Comparison of ENCODE assay signal across 16 mouse cellular contexts in the genomic region with DNA sequence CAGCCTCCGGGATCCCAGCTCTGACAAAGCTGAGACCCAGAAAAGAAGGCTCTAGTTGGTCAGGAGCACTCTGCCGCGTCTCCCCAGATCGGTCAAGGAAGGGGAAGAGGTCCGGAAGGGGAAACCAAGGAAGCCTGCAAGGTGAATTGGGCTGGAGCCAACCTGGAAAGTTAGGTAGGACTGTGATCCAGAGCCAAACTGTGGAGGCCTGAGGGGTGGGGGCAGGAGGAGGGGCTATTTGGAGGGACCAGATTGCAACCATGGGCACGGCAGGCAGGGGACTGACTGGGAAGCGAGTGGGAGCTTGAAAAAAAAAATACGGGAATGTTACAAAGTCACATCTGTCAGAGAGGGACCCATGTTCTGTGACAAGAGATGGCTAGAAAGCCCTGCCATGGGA. TPM values are rescaled to one million over a fixed set of nuclear protein-coding genes. Genes with fewer than 3 reads are reported as not detected.
DNase-seq lines count a peak whose midpoint lies in the region; ATAC-seq and TF ChIP-seq lines count a peak whose summit lies in the region.
"Had no signal": no experiment of that assay in that cellular context is flagged by ENCODE, and none has a peak within 500 bp of the region (broad histone marks: within the 10 kb centered on the region; RNA-seq: fewer than 3 reads in every experiment).

No protein-coding gene starts in this region.

- H3K9ac ChIP-seq in kidney, embryonic 15.5 days = no peak overlapping the region
- H3K9ac ChIP-seq in ES-Bruce4 (ENCODE audit: low read depth, poor library complexity, severe bottlenecking) = peak overlapping the region; percentile 42
- H3K9ac ChIP-seq in hindbrain, embryonic 13.5 days = no peak overlapping the region; the same call in 1 of the 2 replicates
- H3K9ac ChIP-seq: liver, embryonic 15.5 days had no signal

- H3K9me3 ChIP-seq in heart, embryonic 10.5 days = no peaks in the 10 kb centered on the region
- H3K9me3 ChIP-seq in kidney, embryonic 15.5 days (replicated peaks) = no peaks in the 10 kb centered on the region
- H3K9me3 ChIP-seq in ES-Bruce4 (replicated peaks; ENCODE audit: control insufficient read depth, insufficient read depth, low read length, poor library complexity, severe bottlenecking) = no peaks in the 10 kb centered on the region
- no peaks in the 10 kb centered on the region for H3K9me3 ChIP-seq in hindbrain, embryonic 13.5 days
- H3K9me3 ChIP-seq: liver, embryonic 15.5 days had no signal

- 17% methylated on average over 8 of the region's 8 CpGs for WGBS in heart, embryonic 10.5 days
- WGBS in kidney, embryonic 15.5 days = 11% methylated on average over 8 of the region's 8 CpGs
- 10% methylated on average over 8 of the region's 8 CpGs for WGBS in hindbrain, embryonic 13.5 days

- H3K4me2 ChIP-seq in kidney, embryonic 15.5 days = peak overlapping the region; percentile 49
- peak overlapping the region; percentile 15 for H3K4me2 ChIP-seq in hindbrain, embryonic 13.5 days
- H3K4me2 ChIP-seq: liver, embryonic 15.5 days had no signal

- no peak for TF ChIP-seq EP300 in ES-Bruce4 (IDR thresholded peaks at IDR 0.05; ENCODE audit: insufficient read depth, low read depth, low read length)

- no peaks in the 10 kb centered on the region for H3K36me3 ChIP-seq in heart, embryonic 10.5 days
- no peaks in the 10 kb centered on the region for H3K36me3 ChIP-seq in kidney, embryonic 15.5 days
- H3K36me3 ChIP-seq in ES-Bruce4 (ENCODE audit: control insufficient read depth, insufficient read depth, low read length, poor library complexity, severe bottlenecking) = no peaks in the 10 kb centered on the region
- H3K36me3 ChIP-seq in hindbrain, embryonic 13.5 days = no peaks in the 10 kb centered on the region
- H3K36me3 ChIP-seq: liver, embryonic 15.5 days had no signal

- no peak for TF ChIP-seq POLR2A in ES-Bruce4 (IDR thresholded peaks at IDR 0.05; ENCODE audit: insufficient read depth, low read length)

- ATAC-seq in kidney, embryonic 15.5 days (replicated peaks; ENCODE audit: low FRiP score) = no peak
- no peak for ATAC-seq in hindbrain, embryonic 13.5 days (ENCODE audit: low FRiP score)

- H3K4me3 ChIP-seq in heart, embryonic 10.5 days = peak overlapping the region; percentile 37
- H3K4me3 ChIP-seq in kidney, embryonic 15.5 days (replicated peaks) = 0 out of 2 replicates have a peak overlapping the region, but pooled peaks have one; percentile 0
- H3K4me3 ChIP-seq in ES-Bruce4 (ENCODE audit: low read depth, low read length) = peak overlapping the region; percentile 45
- no peak overlapping the region for H3K4me3 ChIP-seq in hindbrain, embryonic 13.5 days
- H3K4me3 ChIP-seq: erythroblast, embryonic 14.5 days; liver, embryonic 15.5 days had no signal

- TF ChIP-seq CTCF in ES-Bruce4 (IDR thresholded peaks at IDR 0.05; ENCODE audit: low read depth, low read length) = no peak

- peak overlapping the region; percentile 80 for H3K27ac ChIP-seq in heart, embryonic 10.5 days
- H3K27ac ChIP-seq in kidney, embryonic 15.5 days = peak overlapping the region; percentile 84
- H3K27ac ChIP-seq in ES-Bruce4 (ENCODE audit: insufficient read depth, low read length) = no peak overlapping the region
- 0 out of 2 replicates have a peak overlapping the region, but pooled peaks have one; percentile 18 for H3K27ac ChIP-seq in hindbrain, embryonic 13.5 days
- H3K27ac ChIP-seq: liver, embryonic 15.5 days had no signal

- DNase-seq in heart, embryonic 10.5 days (ENCODE audit: low spot score) = no peak
- DNase-seq in heart, adult 18-20 months = no peak
- no peak for DNase-seq in kidney, postnatal 10 days
- no peak for DNase-seq in right cerebral cortex, adult 2 months (ENCODE audit: low spot score in 2 of 2)
- DNase-seq in layer of hippocampus, postnatal 10 days (ENCODE audit: low spot score in 2 of 2) = no peak
- DNase-seq: cerebellum, postnatal 14 days; heart, postnatal 36 days; kidney, postnatal 4 days; thymus, postnatal 25 days had no signal

- H3K27me3 ChIP-seq in heart, embryonic 10.5 days (ENCODE audit: insufficient read depth, poor library complexity, severe bottlenecking) = peaks cover 58% of the 10 kb centered on the region
- H3K27me3 ChIP-seq in kidney, embryonic 15.5 days = 0 out of 2 replicates have a peak, but pooled peaks cover 8% of the 10 kb centered on the region
- H3K27me3 ChIP-seq in ES-Bruce4 (ENCODE audit: control insufficient read depth, insufficient read depth, low read length, poor library complexity, severe bottlenecking) = no peaks in the 10 kb centered on the region
- H3K27me3 ChIP-seq in hindbrain, embryonic 13.5 days = peaks cover 75% of the 10 kb centered on the region

- peaks cover 85% of the 10 kb centered on the region for H3K4me1 ChIP-seq in heart, embryonic 10.5 days
- peaks cover 83% of the 10 kb centered on the region for H3K4me1 ChIP-seq in kidney, embryonic 15.5 days
- H3K4me1 ChIP-seq in ES-Bruce4 (ENCODE audit: control insufficient read depth, insufficient read depth, low read length) = peaks cover 3% of the 10 kb centered on the region
- peaks cover 49% of the 10 kb centered on the region for H3K4me1 ChIP-seq in hindbrain, embryonic 13.5 days (replicated peaks)
- H3K4me1 ChIP-seq: liver, embryonic 15.5 days had no signal

RNA-seq across cellular contexts. Expression of a gene that starts 10.9 kb away (rescaled TPM):
- polyA plus RNA-seq in heart, embryonic 10.5 days (2016; fragmentation: Nextera tagmentation; extraction: Ambion mirVana) = 0.07 TPM in 1 of 2 replicates, not detected in the other
- total RNA-seq in heart, adult 18-20 months (2021) = 1 to 10 TPM in 1 of 2 experiments, not detected in 1; 1.2 TPM
- 0.29 and 0.44 TPM in 2 replicates for polyA plus RNA-seq in kidney, embryonic 15.5 days (2015; fragmentation: Nextera tagmentation; extraction: Ambion mirVana)
- not detected in 2 replicates for polyA plus RNA-seq in ES-Bruce4 (2011; ENCODE audit: insufficient read depth, insufficient read length, low read depth, missing spikeins)
- 0.81 and 0.91 TPM in 2 replicates for polyA plus RNA-seq in hindbrain, embryonic 13.5 days (2015; fragmentation: Nextera tagmentation; extraction: Ambion mirVana)
- 1 to 10 TPM; 1.0 to 2.0 TPM for total RNA-seq in layer of hippocampus, postnatal 10 days (2021)
- total RNA-seq: gastrocnemius, adult 8-10 months; heart, postnatal 36 days had no signal
- polyA plus RNA-seq: C2C12; erythroblast, embryonic 14.5 days; liver, embryonic 15.5 days had no signal
